Mouse (Mus musculus): ENCODE measurements around the gene Lrrc28. TPM values are rescaled to one million over a fixed set of nuclear protein-coding genes. Genes with fewer than 3 reads are reported as not detected.

Lrrc28 gene
- total RNA-seq, 1 experiment from 2014 or later: 7.1 TPM

DNA sequence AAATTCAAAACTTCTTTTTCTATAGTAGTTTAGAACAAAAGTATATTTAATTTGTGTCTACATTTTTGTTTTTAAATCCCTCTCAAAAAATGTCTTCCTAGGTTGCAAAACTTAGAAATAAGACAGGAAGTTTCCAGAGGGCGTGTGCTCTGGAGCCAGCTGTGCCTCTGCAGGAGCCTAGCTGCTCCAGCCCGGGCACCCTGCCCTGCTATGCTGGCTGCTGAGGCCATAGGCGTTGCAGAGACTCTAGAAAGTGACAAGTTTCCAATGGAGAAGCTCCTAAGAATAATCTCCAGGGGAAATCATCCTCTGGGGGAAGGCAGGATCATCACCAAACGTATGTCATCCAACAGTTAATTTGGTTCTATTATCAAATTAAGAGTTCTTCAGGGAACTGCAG is 130.7 kb downstream of the Lrrc28 start:
- ATAC-seq (replicated peaks; ENCODE audit: insufficient number of reproducible peaks, low FRiP score, low TSS enrichment, poor library complexity, severe bottlenecking): no peak

DNA sequence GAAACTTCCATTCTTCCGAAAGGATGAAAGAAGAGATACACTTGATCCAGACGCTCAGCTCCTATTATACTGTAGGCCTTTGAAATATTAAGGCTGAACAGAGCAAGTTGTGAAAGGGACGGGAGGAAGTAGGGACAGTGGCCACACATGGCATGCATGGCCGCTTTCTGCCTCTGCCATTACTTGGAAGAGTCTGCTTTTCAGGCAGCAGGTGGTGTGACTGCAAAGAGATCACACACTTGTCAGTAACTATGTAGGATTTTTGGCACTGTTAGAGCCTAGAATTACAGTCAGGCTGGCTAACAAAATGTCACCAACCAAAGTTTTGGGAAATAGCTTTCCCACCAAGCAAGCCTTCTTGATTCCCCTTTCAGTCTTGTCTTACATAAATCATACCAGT is 131.4 kb downstream of the Lrrc28 start:
- ATAC-seq (replicated peaks; ENCODE audit: insufficient number of reproducible peaks, low FRiP score, low TSS enrichment, poor library complexity, severe bottlenecking): no peak

DNA sequence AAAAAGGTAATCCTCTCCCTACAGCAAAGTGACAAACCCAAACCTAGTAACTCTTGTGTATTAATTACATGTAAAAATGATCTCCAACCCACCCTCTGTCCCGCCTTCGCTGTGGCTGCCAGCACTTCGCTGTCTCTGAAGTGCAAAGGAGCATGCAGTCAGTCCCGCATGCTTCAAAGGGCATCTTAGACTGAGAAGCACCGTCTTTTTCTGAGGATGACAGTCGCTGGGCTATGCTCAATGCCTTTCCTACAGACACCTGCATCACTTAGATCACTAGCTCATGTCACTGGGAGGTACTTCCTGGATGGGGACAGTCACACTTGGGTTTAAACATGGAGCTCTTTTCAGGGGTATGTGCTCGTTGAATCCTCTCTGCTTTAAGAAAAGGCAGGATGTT is 133.5 kb downstream of the Lrrc28 start:
- ATAC-seq (replicated peaks; ENCODE audit: insufficient number of reproducible peaks, low FRiP score, low TSS enrichment, poor library complexity, severe bottlenecking): no peak

GRCm38 (mm10) chr7:67503281-67504010 is 141.6 kb downstream of the Lrrc28 start:
- no peak for ATAC-seq (replicated peaks; ENCODE audit: insufficient number of reproducible peaks, low FRiP score, low TSS enrichment, poor library complexity, severe bottlenecking)

DNA sequence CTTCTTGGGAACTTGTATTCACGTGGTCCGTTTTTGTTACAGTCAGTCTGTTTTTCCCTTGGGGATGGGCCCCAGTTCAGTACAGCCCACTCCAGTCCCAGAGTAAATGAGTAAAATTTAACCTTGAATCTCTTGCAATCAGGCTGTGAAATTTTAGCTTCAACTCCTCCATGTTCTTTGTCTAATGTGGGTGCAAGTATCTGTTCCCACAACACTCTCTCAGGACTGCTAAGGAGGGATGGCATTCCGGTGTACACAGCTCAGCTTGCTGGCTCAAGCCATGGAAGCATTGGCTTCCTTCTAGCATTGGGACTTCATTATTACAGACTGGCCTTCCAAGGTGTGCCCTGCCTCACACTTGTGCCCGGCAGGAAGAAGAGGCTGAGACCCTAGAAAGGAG is 142.4 kb downstream of the Lrrc28 start:
- no peak for ATAC-seq (replicated peaks; ENCODE audit: insufficient number of reproducible peaks, low FRiP score, low TSS enrichment, poor library complexity, severe bottlenecking)

DNA sequence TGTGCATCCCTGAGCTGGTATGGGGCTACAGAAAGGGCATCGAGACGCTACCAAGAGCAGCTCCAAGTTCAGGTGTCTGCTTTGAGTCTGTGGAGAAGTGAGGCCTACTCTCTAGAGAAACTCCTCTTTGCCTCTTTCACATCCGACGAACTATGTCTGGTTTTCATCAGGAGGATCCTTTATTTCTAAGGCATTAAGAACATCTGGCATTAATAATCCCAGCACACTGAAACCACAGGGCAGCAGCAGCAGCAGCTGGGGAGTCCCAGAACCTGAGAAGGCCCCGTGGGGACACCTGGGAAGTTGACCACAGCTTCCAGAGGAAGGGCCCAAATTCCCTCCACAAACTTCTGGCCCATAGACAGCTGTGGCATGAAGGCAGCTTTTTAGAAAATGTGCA is 144.2 kb downstream of the Lrrc28 start:
- ATAC-seq (replicated peaks; ENCODE audit: insufficient number of reproducible peaks, low FRiP score, low TSS enrichment, poor library complexity, severe bottlenecking): no peak

DNA sequence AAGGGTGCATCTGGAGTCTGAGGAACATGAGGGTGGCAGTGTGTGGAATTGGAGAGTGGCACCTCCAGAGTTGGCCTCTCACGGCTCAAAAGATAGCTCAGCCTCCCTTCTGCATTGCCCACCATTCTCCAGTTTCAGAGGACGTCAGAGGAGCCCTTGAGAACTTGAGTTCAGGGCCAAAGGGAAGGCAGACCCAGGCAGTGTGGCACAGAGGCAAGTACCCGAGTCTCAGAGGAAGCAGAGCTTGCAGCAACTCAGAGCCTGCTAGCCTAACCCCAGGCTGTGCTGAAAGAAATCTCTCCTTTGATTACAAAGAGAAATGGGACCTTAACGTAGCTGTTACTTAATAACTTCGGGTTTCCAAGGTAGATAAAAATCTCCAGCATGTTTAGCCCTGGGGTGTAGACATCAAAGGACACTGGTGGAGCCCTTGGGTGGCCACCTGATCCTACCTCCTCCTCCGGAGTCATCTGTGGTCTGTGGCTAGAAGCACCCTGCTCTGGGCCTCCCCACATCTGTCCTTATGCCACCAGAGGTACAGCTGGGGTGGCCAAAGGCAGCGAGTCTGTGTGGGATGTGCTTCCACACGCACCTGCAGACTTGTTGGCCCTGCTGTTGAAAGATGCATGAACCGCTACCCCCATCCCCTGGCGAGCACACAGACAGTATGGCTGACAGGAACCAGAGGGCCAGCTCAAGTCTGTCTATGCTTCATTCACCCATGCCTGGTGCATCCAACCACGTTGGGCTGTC is 144.8 kb downstream of the Lrrc28 start:
- ATAC-seq (replicated peaks; ENCODE audit: insufficient number of reproducible peaks, low FRiP score, low TSS enrichment, poor library complexity, severe bottlenecking): no peak

- ATAC-seq (replicated peaks; ENCODE audit: insufficient number of reproducible peaks, low FRiP score, low TSS enrichment, poor library complexity, severe bottlenecking): no peak
Observed at GRCm38 (mm10) chr7:67499516-67499915, 145.6 kb downstream of the Lrrc28 start.

DNA sequence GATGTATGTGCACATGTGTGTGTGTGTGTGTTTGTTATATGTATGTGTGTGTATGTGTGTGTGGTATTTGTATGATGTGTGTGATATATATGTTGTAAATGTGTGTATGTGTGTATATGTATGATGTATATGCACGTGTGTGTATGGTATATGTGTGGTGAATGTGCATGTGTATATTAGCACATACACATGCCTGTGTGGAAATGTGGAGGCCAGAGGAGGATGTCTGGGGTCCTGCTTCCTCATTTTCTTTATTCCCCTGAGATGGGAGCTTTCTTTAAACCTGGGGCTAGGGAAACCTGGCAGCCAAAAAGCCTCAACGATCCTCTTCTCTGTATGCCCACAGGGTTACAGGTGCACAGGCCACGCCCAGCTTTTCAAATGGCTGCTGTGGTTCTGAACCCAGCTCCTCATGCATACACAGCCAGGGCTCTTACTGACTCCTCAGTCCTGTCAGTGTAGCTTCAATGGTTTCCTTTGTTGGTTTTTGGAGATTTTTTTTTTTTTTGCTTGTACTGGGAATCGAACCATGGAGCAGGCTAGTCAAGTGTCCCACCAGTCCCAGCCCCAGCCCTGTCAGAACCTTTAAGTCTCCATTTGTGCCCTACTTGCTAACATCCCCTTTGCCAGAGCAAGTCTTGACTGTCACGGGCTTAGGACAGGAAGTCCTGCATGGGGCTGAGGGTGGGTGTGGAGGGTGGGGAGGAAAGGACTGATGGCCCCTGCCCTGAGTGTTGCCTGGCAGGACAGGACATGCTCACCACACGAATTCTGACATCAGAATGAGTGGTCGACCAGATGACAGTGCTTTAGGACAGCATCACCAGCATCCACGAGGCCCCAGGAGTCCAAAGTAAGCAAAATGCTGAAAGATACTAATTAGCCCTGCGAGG is 151.0 kb downstream of the Lrrc28 start:
- ATAC-seq (replicated peaks; ENCODE audit: insufficient number of reproducible peaks, low FRiP score, low TSS enrichment, poor library complexity, severe bottlenecking): peak; percentile 19

DNA sequence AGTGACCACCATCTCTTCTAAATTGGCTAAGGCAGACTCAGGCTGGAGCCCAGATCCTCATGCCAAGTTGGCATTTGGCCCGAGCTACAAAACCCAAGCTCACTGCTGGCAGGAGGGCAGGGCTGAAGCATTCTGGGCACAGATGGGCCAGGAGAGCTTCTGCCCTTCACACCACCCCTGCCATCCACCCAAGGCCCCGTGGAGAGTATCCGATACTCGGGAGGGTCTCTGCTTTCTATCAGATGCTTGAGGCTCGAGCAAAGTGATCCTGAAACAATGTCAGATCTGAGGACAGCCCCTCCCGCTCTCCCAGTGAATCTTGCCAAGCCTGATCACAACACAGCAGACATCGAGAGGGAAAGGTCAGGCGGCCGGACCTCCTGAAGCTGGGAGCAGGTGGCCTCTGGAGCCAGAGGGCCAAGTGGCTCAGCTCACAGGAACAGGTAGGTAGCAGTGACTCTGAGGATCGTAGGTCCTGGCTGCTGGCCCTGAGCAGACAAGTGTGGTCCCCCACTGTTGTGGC is 157.1 kb downstream of the Lrrc28 start:
- no peak for ATAC-seq (replicated peaks; ENCODE audit: insufficient number of reproducible peaks, low FRiP score, low TSS enrichment, poor library complexity, severe bottlenecking)

DNA sequence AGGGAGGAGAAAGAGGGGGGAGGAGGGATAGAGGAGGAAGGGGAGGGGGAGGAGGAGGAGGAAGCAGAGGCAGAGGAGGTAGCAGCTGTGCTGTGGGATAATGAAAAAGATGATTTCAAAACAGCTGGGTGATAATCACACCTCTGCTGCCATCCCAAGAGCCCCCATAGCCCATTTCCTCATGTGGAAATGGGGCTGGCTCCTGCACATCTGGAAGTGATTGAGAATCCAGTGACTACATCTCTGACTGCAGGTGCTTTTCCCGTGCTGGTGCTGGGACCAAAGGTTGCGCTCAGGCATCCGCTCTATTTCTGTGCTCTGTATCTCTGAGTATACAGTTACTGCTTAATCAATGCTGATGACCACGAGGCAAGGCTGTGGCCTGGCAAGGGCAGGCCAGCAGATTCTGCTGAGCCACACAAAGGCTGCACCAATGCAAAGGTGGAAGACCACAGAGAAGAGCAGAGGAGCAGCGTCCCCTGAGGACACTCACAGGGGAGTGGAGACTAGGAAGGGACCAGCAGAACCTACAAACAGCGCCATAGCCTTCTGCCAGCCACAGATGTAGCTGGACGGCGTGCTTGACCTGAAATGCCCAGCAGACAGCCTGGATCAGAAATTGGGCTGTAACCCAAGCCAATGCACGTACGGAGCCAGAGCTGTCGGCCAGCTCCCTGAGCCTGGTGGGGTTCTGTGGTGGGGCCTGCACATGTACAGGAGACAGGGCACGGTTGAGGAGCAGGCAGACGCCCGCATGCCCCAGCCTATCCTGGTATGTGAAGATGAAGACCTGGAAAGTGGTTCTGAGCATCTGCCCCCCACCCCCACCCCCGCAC is 157.9 kb downstream of the Lrrc28 start:
- no peak for ATAC-seq (replicated peaks; ENCODE audit: insufficient number of reproducible peaks, low FRiP score, low TSS enrichment, poor library complexity, severe bottlenecking)

GRCm38 (mm10) chr7:67486417-67486816 is 158.7 kb downstream of the Lrrc28 start:
- no peak for ATAC-seq (replicated peaks; ENCODE audit: insufficient number of reproducible peaks, low FRiP score, low TSS enrichment, poor library complexity, severe bottlenecking)

- ATAC-seq (replicated peaks; ENCODE audit: insufficient number of reproducible peaks, low FRiP score, low TSS enrichment, poor library complexity, severe bottlenecking): no peak
Observed at GRCm38 (mm10) chr7:67483698-67484097, 161.4 kb downstream of the Lrrc28 start.

DNA sequence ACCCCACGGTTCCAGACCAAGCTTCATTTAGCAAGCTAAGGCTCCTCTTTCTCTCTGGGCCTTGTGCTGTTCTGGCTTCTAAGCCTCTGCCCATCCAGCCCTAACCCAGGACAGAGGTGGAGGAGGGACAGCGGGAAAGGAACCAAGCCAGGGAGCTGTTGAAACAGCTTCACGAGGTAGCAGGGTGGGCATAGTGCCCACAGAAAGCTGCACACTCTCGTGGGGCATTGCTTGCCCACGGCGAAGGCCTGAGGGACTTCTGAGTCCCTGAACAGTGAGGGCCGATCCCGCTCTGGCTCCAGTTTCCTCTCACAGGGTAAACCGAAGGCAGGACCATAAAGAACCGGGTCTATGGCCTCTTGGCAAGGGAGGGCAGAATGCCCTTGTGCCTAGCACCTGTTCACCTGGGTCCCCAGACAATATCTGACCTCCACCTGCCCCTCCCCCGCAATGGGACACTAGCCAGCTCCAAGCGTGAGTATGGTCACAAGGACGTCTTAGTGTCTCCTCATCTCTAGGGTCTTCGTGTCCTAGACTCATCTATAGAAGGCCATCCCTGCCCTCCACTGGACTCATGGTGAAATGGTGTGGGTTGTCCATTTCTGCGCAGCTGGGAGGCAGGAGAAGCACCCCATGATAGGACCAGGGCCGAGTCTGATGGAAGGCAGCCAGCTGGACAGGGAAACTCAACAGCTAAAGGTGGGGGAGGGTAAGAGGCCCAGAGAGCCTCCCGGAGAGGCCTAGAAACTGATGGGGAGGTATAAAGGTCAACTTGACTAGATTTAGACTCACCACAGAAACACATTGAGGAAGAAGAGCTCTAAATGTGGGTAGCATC is 165.3 kb downstream of the Lrrc28 start:
- peak; percentile 71 for ATAC-seq (replicated peaks; ENCODE audit: insufficient number of reproducible peaks, low FRiP score, low TSS enrichment, poor library complexity, severe bottlenecking)

DNA sequence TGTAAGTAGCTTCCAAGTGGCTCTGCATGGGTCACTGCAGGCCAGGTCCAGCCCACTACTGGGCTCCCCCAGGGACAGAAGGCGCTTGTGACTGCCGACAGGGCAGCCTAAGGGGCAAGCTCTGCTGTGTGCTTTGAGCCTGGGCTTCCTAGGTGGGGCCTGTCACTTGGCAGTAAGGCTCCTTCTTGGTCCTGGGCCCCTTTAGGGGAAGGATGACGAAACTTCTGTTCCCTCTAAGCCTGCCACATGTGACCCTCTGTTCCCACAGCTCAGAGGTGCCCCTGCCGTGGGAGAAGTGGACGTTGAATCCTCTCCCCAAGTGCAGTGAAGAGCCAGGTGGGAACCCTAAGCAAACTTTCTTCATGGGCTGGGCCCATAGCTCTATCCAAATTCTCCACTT is 165.9 kb downstream of the Lrrc28 start:
- peak; percentile 63 for ATAC-seq (replicated peaks; ENCODE audit: insufficient number of reproducible peaks, low FRiP score, low TSS enrichment, poor library complexity, severe bottlenecking)

- no peak for ATAC-seq (replicated peaks; ENCODE audit: insufficient number of reproducible peaks, low FRiP score, low TSS enrichment, poor library complexity, severe bottlenecking)
Observed at GRCm38 (mm10) chr7:67477996-67478395, 167.1 kb downstream of the Lrrc28 start.

- no peak for ATAC-seq (replicated peaks; ENCODE audit: insufficient number of reproducible peaks, low FRiP score, low TSS enrichment, poor library complexity, severe bottlenecking)
Observed at GRCm38 (mm10) chr7:67471295-67471694, 173.8 kb downstream of the Lrrc28 start.

Data from monocyte, adult 5-6 weeks (primary cell).